Mouse (Mus musculus) frontal cortex, postnatal 36 days (tissue): Measurements from ENCODE around the gene Exosc9.

ENCODE experiments used
- DNase-seq, 2 experiments: peaks; one replicate each; pipeline ENCODE4 v3.0.0; 2022; ENCODE audit warnings: low spot score in 2 of 2

Exosc9 gene

GRCm38 (mm10) chr3:36552406-36553047 is at the start of gene Exosc9:
TSS of gene Exosc9 (plus strand) at chr3:36552606.
- peak; percentile 98 for DNase-seq

- DNase-seq = no peak
Measured at GRCm38 (mm10) chr3:36505306-36505705, 47.1 kb upstream of the Exosc9 start.

- no peak for DNase-seq
Measured at GRCm38 (mm10) chr3:36505809-36506735, 46.3 kb upstream of the Exosc9 start.

GRCm38 (mm10) chr3:36511491-36511890 is 40.9 kb upstream of the Exosc9 start:
- DNase-seq = no peak

- DNase-seq = peak; percentile 60 to 83
Measured at GRCm38 (mm10) chr3:36516196-36516595, 36.2 kb upstream of the Exosc9 start.

- peak; percentile 62 to 70 for DNase-seq
Measured at GRCm38 (mm10) chr3:36521073-36522060, 31.0 kb upstream of the Exosc9 start, which contains the start of gene Gm11549. TSS of gene Gm11549 (minus strand) at chr3:36521813.

- no peak for DNase-seq
Measured at GRCm38 (mm10) chr3:36522137-36522536, 30.3 kb upstream of the Exosc9 start.

GRCm38 (mm10) chr3:36524466-36524865 is 27.9 kb upstream of the Exosc9 start:
- peak in 1 of 2 experiments; percentile 41 for DNase-seq

GRCm38 (mm10) chr3:36530345-36530744 is 22.1 kb upstream of the Exosc9 start:
- DNase-seq = peak; percentile 78 to 87

GRCm38 (mm10) chr3:36530781-36531180 is 21.6 kb upstream of the Exosc9 start:
- peak in 1 of 2 experiments; percentile 27 for DNase-seq

- peak in 1 of 2 experiments; percentile 53 for DNase-seq
Measured at GRCm38 (mm10) chr3:36531242-36531641, 21.2 kb upstream of the Exosc9 start.

GRCm38 (mm10) chr3:36531979-36532542 is 20.3 kb upstream of the Exosc9 start:
- no peak for DNase-seq

- no peak for DNase-seq
Measured at GRCm38 (mm10) chr3:36532738-36533137, 19.7 kb upstream of the Exosc9 start.

GRCm38 (mm10) chr3:36533201-36533672 is 19.2 kb upstream of the Exosc9 start:
- DNase-seq = no peak

GRCm38 (mm10) chr3:36536041-36536440 is 16.4 kb upstream of the Exosc9 start:
- DNase-seq = no peak

GRCm38 (mm10) chr3:36537701-36538470 is 14.5 kb upstream of the Exosc9 start:
- DNase-seq = peak in 1 of 2 experiments; percentile 43

- peak in 1 of 2 experiments; percentile 42 for DNase-seq
Measured at GRCm38 (mm10) chr3:36540756-36541155, 11.7 kb upstream of the Exosc9 start.

- no peak for DNase-seq
Measured at GRCm38 (mm10) chr3:36541399-36541798, 11.0 kb upstream of the Exosc9 start.

- DNase-seq = no peak
Measured at GRCm38 (mm10) chr3:36544961-36545360, 7.4 kb upstream of the Exosc9 start.

- DNase-seq = peak in 1 of 2 experiments; percentile 53
Measured at GRCm38 (mm10) chr3:36551343-36551742, 1.1 kb upstream of the Exosc9 start.
